In genomic region chr17:72571379-72571778, GRCm38 (mm10) we compare ENCODE assay signal across 26 mouse cellular contexts. TPM values are rescaled to one million over a fixed set of nuclear protein-coding genes. Genes with fewer than 3 reads are reported as not detected.
A peak's percentile ranks its signal among the peaks of the same experiment; 100 is the strongest.
DNase-seq lines count a peak whose midpoint lies in the region; ATAC-seq and TF ChIP-seq lines count a peak whose summit lies in the region.
"Had no signal": no experiment of that assay in that cellular context is flagged by ENCODE, and none has a peak within 500 bp of the region (broad histone marks: within the 10 kb centered on the region; RNA-seq: fewer than 3 reads in every experiment).

No protein-coding gene starts in this region.

- no peak overlapping the region for H3K4me2 ChIP-seq in forebrain, embryonic 13.5 days
- H3K4me2 ChIP-seq in forebrain, embryonic 11.5 days (ENCODE audit: low read depth, low read length, severe bottlenecking), result no peak overlapping the region
- H3K4me2 ChIP-seq in forebrain, embryonic 15.5 days (replicated peaks), result no peak overlapping the region
- H3K4me2 ChIP-seq in forebrain, postnatal 0 days (ENCODE audit: low read depth), result no peak overlapping the region
- no peak overlapping the region for H3K4me2 ChIP-seq in midbrain, embryonic 14.5 days (ENCODE audit: low read length)
- no peak overlapping the region for H3K4me2 ChIP-seq in midbrain, postnatal 0 days (ENCODE audit: low read depth, low read length, poor library complexity, severe bottlenecking)
- H3K4me2 ChIP-seq: embryonic facial prominence, embryonic 13.5 days; embryonic facial prominence, embryonic 15.5 days had no signal

- ATAC-seq in forebrain, embryonic 13.5 days, result 0 out of 2 replicates have a peak, but pooled peaks have one; percentile 53
- no peak for ATAC-seq in forebrain, embryonic 11.5 days (replicated peaks; ENCODE audit: low FRiP score)
- ATAC-seq in forebrain, embryonic 15.5 days (replicated peaks), result peak; percentile 57; the same call in 1 of the 2 replicates
- no peak for ATAC-seq in forebrain, postnatal 0 days
- ATAC-seq in midbrain, embryonic 14.5 days (ENCODE audit: low FRiP score, low TSS enrichment), result no peak
- no peak for ATAC-seq in midbrain, postnatal 0 days (ENCODE audit: low FRiP score)
- ATAC-seq: activated CD4-positive, CD25-positive, alpha-beta regulatory T cell, adult 4 months; CD4-positive, CD25-positive, alpha-beta regulatory T cell, adult 4 months; Patski had no signal

- 34% methylated on average over 2 of the region's 2 CpGs for WGBS in forebrain, embryonic 13.5 days
- 70% methylated on average over 2 of the region's 2 CpGs for WGBS in forebrain, embryonic 11.5 days
- WGBS in forebrain, embryonic 15.5 days, result 22% methylated on average over 2 of the region's 2 CpGs
- WGBS in forebrain, postnatal 0 days, result 14% methylated on average over 2 of the region's 2 CpGs
- WGBS in midbrain, embryonic 14.5 days, result 65% methylated on average over 2 of the region's 2 CpGs
- 54% methylated on average over 2 of the region's 2 CpGs for WGBS in midbrain, postnatal 0 days

- no peak overlapping the region for H3K9ac ChIP-seq in forebrain, embryonic 13.5 days
- no peak overlapping the region for H3K9ac ChIP-seq in forebrain, embryonic 11.5 days (ENCODE audit: low read length)
- no peak overlapping the region for H3K9ac ChIP-seq in forebrain, embryonic 15.5 days (replicated peaks)
- H3K9ac ChIP-seq in forebrain, postnatal 0 days, result no peak overlapping the region
- no peak overlapping the region for H3K9ac ChIP-seq in midbrain, embryonic 14.5 days (replicated peaks; ENCODE audit: low read length)
- no peak overlapping the region for H3K9ac ChIP-seq in midbrain, postnatal 0 days (replicated peaks; ENCODE audit: low read length, poor library complexity, severe bottlenecking)
- H3K9ac ChIP-seq: embryonic facial prominence, embryonic 13.5 days; embryonic facial prominence, embryonic 15.5 days had no signal

- no peak overlapping the region for H3K4me3 ChIP-seq in forebrain, embryonic 13.5 days
- H3K4me3 ChIP-seq in forebrain, embryonic 11.5 days (ENCODE audit: low read depth, low read length), result no peak overlapping the region
- H3K4me3 ChIP-seq in forebrain, embryonic 15.5 days, result no peak overlapping the region
- no peak overlapping the region for H3K4me3 ChIP-seq in forebrain, postnatal 0 days (ENCODE audit: low read depth, low read length)
- H3K4me3 ChIP-seq in midbrain, embryonic 14.5 days (replicated peaks; ENCODE audit: low read depth, low read length), result no peak overlapping the region
- H3K4me3 ChIP-seq in midbrain, postnatal 0 days (ENCODE audit: low read depth, low read length), result no peak overlapping the region
- H3K4me3 ChIP-seq: embryonic facial prominence, embryonic 13.5 days; embryonic facial prominence, embryonic 15.5 days; erythroblast, embryonic 14.5 days had no signal

- no peaks in the 10 kb centered on the region for H3K36me3 ChIP-seq in forebrain, embryonic 13.5 days (ENCODE audit: poor library complexity, severe bottlenecking)
- H3K36me3 ChIP-seq in forebrain, embryonic 11.5 days (ENCODE audit: control insufficient read depth, insufficient read depth, low read length), result no peaks in the 10 kb centered on the region
- no peaks in the 10 kb centered on the region for H3K36me3 ChIP-seq in forebrain, embryonic 15.5 days
- no peaks in the 10 kb centered on the region for H3K36me3 ChIP-seq in forebrain, postnatal 0 days (ENCODE audit: insufficient read depth)
- no peaks in the 10 kb centered on the region for H3K36me3 ChIP-seq in midbrain, embryonic 14.5 days (ENCODE audit: control insufficient read depth, insufficient read depth, low read length)
- H3K36me3 ChIP-seq in midbrain, postnatal 0 days (ENCODE audit: insufficient read depth, low read length), result no peaks in the 10 kb centered on the region
- H3K36me3 ChIP-seq: embryonic facial prominence, embryonic 13.5 days; embryonic facial prominence, embryonic 15.5 days; G1E had no signal

- no peaks in the 10 kb centered on the region for H3K9me3 ChIP-seq in forebrain, embryonic 13.5 days (replicated peaks)
- no peaks in the 10 kb centered on the region for H3K9me3 ChIP-seq in forebrain, embryonic 11.5 days (ENCODE audit: control insufficient read depth, low read length)
- no peaks in the 10 kb centered on the region for H3K9me3 ChIP-seq in forebrain, embryonic 15.5 days
- H3K9me3 ChIP-seq in forebrain, postnatal 0 days (ENCODE audit: low read length), result no peaks in the 10 kb centered on the region
- H3K9me3 ChIP-seq in midbrain, embryonic 14.5 days (ENCODE audit: control insufficient read depth, low read length), result no peaks in the 10 kb centered on the region
- H3K9me3 ChIP-seq in midbrain, postnatal 0 days (ENCODE audit: low read length), result no peaks in the 10 kb centered on the region
- H3K9me3 ChIP-seq: embryonic facial prominence, embryonic 13.5 days; embryonic facial prominence, embryonic 15.5 days had no signal

- peaks cover 11% of the 10 kb centered on the region for H3K4me1 ChIP-seq in forebrain, embryonic 13.5 days
- H3K4me1 ChIP-seq in forebrain, embryonic 11.5 days (replicated peaks; ENCODE audit: control insufficient read depth, insufficient read depth, low read length), result no peaks in the 10 kb centered on the region
- H3K4me1 ChIP-seq in forebrain, embryonic 15.5 days, result 0 out of 2 replicates have a peak, but pooled peaks cover 4% of the 10 kb centered on the region
- no peaks in the 10 kb centered on the region for H3K4me1 ChIP-seq in forebrain, postnatal 0 days (ENCODE audit: insufficient read depth)
- H3K4me1 ChIP-seq in midbrain, embryonic 14.5 days (ENCODE audit: control insufficient read depth, insufficient read depth, low read length), result peaks cover 6% of the 10 kb centered on the region; the same call in 1 of the 2 replicates
- H3K4me1 ChIP-seq in midbrain, postnatal 0 days (ENCODE audit: insufficient read depth, low read length), result no peaks in the 10 kb centered on the region
- H3K4me1 ChIP-seq: embryonic facial prominence, embryonic 13.5 days; embryonic facial prominence, embryonic 15.5 days had no signal

- no peak overlapping the region for H3K27ac ChIP-seq in forebrain, embryonic 13.5 days
- H3K27ac ChIP-seq in forebrain, embryonic 11.5 days (ENCODE audit: low read depth, low read length), result no peak overlapping the region
- no peak overlapping the region for H3K27ac ChIP-seq in forebrain, embryonic 15.5 days (replicated peaks)
- H3K27ac ChIP-seq in forebrain, postnatal 0 days (ENCODE audit: low read depth, low read length), result no peak overlapping the region
- no peak overlapping the region for H3K27ac ChIP-seq in midbrain, embryonic 14.5 days (replicated peaks; ENCODE audit: low read depth, low read length)
- H3K27ac ChIP-seq in midbrain, postnatal 0 days (ENCODE audit: low read depth, low read length), result no peak overlapping the region
- H3K27ac ChIP-seq: embryonic facial prominence, embryonic 13.5 days; embryonic facial prominence, embryonic 15.5 days had no signal

- DNase-seq in forebrain, embryonic 11.5 days (ENCODE audit: low spot score), result no peak
- no peak for DNase-seq in forebrain, postnatal 0 days
- DNase-seq in midbrain, embryonic 14.5 days, result peak; percentile 36
- DNase-seq in midbrain, postnatal 0 days (ENCODE audit: low spot score), result no peak
- DNase-seq: adrenal gland, adult 8-10 months; adrenal gland, postnatal 14 days; adrenal gland, postnatal 36 days; B cell, adult 2 months; cerebellum, adult 11 months; cerebellum, adult 18-20 months; cerebellum, adult 8-10 months; cerebellum, adult 9-11 months; cerebellum, postnatal 14 days; cerebellum, postnatal 36 days; embryo, embryonic 11 days had no signal

- H3K27me3 ChIP-seq in forebrain, embryonic 13.5 days, result no peaks in the 10 kb centered on the region
- H3K27me3 ChIP-seq in forebrain, embryonic 11.5 days (ENCODE audit: control insufficient read depth, insufficient read depth, low read length), result no peaks in the 10 kb centered on the region
- H3K27me3 ChIP-seq in forebrain, embryonic 15.5 days, result no peaks in the 10 kb centered on the region
- no peaks in the 10 kb centered on the region for H3K27me3 ChIP-seq in forebrain, postnatal 0 days (ENCODE audit: insufficient read depth, low read length)
- no peaks in the 10 kb centered on the region for H3K27me3 ChIP-seq in midbrain, embryonic 14.5 days (ENCODE audit: control insufficient read depth, insufficient read depth, low read length)
- no peaks in the 10 kb centered on the region for H3K27me3 ChIP-seq in midbrain, postnatal 0 days (ENCODE audit: insufficient read depth, low read length)
- H3K27me3 ChIP-seq: CH12.LX; embryonic facial prominence, embryonic 13.5 days; embryonic facial prominence, embryonic 15.5 days had no signal

- no peak for TF ChIP-seq CTCF in forebrain, postnatal 0 days (IDR thresholded peaks at IDR 0.05; ENCODE audit: low read depth)
- TF ChIP-seq CTCF in midbrain, postnatal 0 days (IDR thresholded peaks at IDR 0.05), result no peak

RNA-seq across cellular contexts. Expression of gene Alk, which starts 33.0 kb away (rescaled TPM):
- polyA plus RNA-seq in forebrain, embryonic 13.5 days (2015; fragmentation: Nextera tagmentation; extraction: Ambion mirVana), result 1.8 and 2.0 TPM in 2 replicates
- polyA plus RNA-seq in forebrain, embryonic 11.5 days (2014; fragmentation: Nextera tagmentation; extraction: Ambion mirVana), result 0.15 and 0.29 TPM in 2 replicates
- 2.6 and 2.7 TPM in 2 replicates for polyA plus RNA-seq in forebrain, embryonic 15.5 days (2015; fragmentation: Nextera tagmentation; extraction: Ambion mirVana)
- 5.5 and 8.8 TPM in 2 replicates for total RNA-seq in forebrain, postnatal 0 days (2014; rRNA removed)
- polyA plus RNA-seq in forebrain, postnatal 0 days (2015; fragmentation: Nextera tagmentation; extraction: Ambion mirVana), result 0.48 and 1.6 TPM in 2 replicates
- polyA plus RNA-seq in midbrain, embryonic 14.5 days (2014; fragmentation: Nextera tagmentation; extraction: Ambion mirVana), result 2.6 and 3.8 TPM in 2 replicates
- total RNA-seq in midbrain, postnatal 0 days (2014; rRNA removed), result 17.6 and 33.0 TPM in 2 replicates
- polyA plus RNA-seq in midbrain, postnatal 0 days (2015; fragmentation: Nextera tagmentation; extraction: Ambion mirVana), result 3.6 and 5.2 TPM in 2 replicates
- total RNA-seq: adrenal gland, postnatal 14 days; adrenal gland, postnatal 36 days; common myeloid progenitor, adult 5-6 weeks had no signal
- polyA plus RNA-seq: erythroblast, embryonic 14.5 days; G1E had no signal

Comparison
In these comparisons a context has a peak if more than half of its experiments do, and no peak if none do; other contexts are left out.
1. ATAC-seq: peak in forebrain, embryonic 13.5 days (single experiment) and forebrain, embryonic 15.5 days (single experiment); none in forebrain, embryonic 11.5 days (single experiment), forebrain, postnatal 0 days (single experiment), midbrain, embryonic 14.5 days (single experiment) and midbrain, postnatal 0 days (single experiment).